Comparison of ENCODE assay signal across 14 mouse cellular contexts in the genomic region with DNA sequence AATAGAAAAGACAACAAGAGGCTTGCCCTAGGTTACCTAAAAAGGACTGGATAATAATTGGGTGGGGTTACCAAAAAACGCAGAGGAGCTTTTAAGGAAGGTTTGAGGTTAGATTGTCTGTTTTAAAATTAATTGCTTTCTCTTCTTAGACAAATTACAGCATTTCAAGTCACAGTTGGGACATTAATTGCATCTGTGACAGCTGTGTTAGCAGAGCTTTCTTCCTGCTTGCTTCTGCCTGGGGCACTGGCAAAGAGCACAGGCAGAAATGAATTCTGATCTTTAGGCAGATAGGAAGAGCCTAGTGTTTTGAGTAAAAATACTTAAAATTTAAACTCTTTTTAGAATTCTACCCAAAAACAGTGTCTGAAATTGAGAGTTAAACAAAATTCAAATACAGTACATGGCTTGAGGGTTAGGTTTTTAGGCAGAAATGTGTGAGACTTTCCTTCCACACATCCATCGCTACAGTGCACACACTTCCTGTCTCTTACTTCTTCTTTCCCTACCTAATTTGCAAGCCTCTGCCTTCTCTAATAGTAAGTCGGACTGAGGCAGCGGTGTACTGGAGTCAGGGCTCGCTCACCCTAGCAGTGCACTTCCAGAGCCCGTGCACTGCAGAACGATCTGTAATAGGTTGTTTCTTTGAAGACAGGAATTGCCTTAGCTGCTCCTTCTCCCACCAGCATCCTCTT. TPM values are rescaled to one million over a fixed set of nuclear protein-coding genes. Genes with fewer than 3 reads are reported as not detected.
A peak's percentile ranks its signal among the peaks of the same experiment; 100 is the strongest.
DNase-seq lines count a peak whose midpoint lies in the region; ATAC-seq lines count a peak whose summit lies in the region.
"Had no signal": no experiment of that assay in that cellular context is flagged by ENCODE, and none has a peak within 500 bp of the region (broad histone marks: within the 10 kb centered on the region; RNA-seq: fewer than 3 reads in every experiment).

No protein-coding gene starts in this region.

- H3K36me3 ChIP-seq in forebrain, embryonic 15.5 days: peaks cover 5% of the 10 kb centered on the region; the same call in 1 of the 2 replicates
- H3K36me3 ChIP-seq in forebrain, embryonic 10.5 days (replicated peaks): peaks cover 27% of the 10 kb centered on the region
- H3K36me3 ChIP-seq in midbrain, embryonic 14.5 days (ENCODE audit: control insufficient read depth, insufficient read depth, low read length): peaks cover 7% of the 10 kb centered on the region
- peaks cover 21% of the 10 kb centered on the region for H3K36me3 ChIP-seq in midbrain, embryonic 10.5 days
- peaks cover 7% of the 10 kb centered on the region for H3K36me3 ChIP-seq in embryonic facial prominence, embryonic 15.5 days

- ATAC-seq in forebrain, embryonic 15.5 days (replicated peaks): 0 out of 2 replicates have a peak, but pooled peaks have one; percentile 42
- ATAC-seq in midbrain, embryonic 14.5 days (ENCODE audit: low FRiP score, low TSS enrichment): no peak
- ATAC-seq in embryonic facial prominence, embryonic 15.5 days (ENCODE audit: insufficient number of reproducible peaks, low FRiP score, low TSS enrichment, low read depth): no peak
- no peak for ATAC-seq in inflammation-experienced regulatory T-cells, adult 6 months

- no peak overlapping the region for H3K9ac ChIP-seq in forebrain, embryonic 15.5 days (replicated peaks)
- H3K9ac ChIP-seq in midbrain, embryonic 14.5 days (replicated peaks; ENCODE audit: low read length): no peak overlapping the region
- no peak overlapping the region for H3K9ac ChIP-seq in embryonic facial prominence, embryonic 15.5 days
- H3K9ac ChIP-seq: limb, embryonic 15.5 days had no signal

- peak overlapping the region; percentile 67 for H3K27ac ChIP-seq in forebrain, embryonic 15.5 days (replicated peaks)
- no peak overlapping the region for H3K27ac ChIP-seq in forebrain, embryonic 10.5 days
- peak overlapping the region; percentile 52; the same call in 1 of the 2 replicates for H3K27ac ChIP-seq in midbrain, embryonic 14.5 days (replicated peaks; ENCODE audit: low read depth, low read length)
- no peak overlapping the region for H3K27ac ChIP-seq in midbrain, embryonic 10.5 days (replicated peaks)
- H3K27ac ChIP-seq in embryonic facial prominence, embryonic 15.5 days (replicated peaks): 0 out of 2 replicates have a peak overlapping the region, but pooled peaks have one; percentile 30
- H3K27ac ChIP-seq: limb, embryonic 15.5 days had no signal

- no peak overlapping the region for H3K4me2 ChIP-seq in forebrain, embryonic 15.5 days (replicated peaks)
- no peak overlapping the region for H3K4me2 ChIP-seq in midbrain, embryonic 14.5 days (ENCODE audit: low read length)
- no peak overlapping the region for H3K4me2 ChIP-seq in embryonic facial prominence, embryonic 15.5 days (replicated peaks)
- H3K4me2 ChIP-seq: heart, embryonic 11.5 days; limb, embryonic 15.5 days had no signal

- 54% methylated on average over 7 of the region's 7 CpGs for WGBS in forebrain, embryonic 15.5 days
- WGBS in forebrain, embryonic 10.5 days: 83% methylated on average over 7 of the region's 7 CpGs
- WGBS in midbrain, embryonic 14.5 days: 66% methylated on average over 7 of the region's 7 CpGs
- 79% methylated on average over 7 of the region's 7 CpGs for whole genome bisulfite sequencing in midbrain, embryonic 10.5 days
- 26% methylated on average over 7 of the region's 7 CpGs for WGBS in embryonic facial prominence, embryonic 15.5 days

- H3K9me3 ChIP-seq in forebrain, embryonic 15.5 days: no peaks in the 10 kb centered on the region
- no peaks in the 10 kb centered on the region for H3K9me3 ChIP-seq in forebrain, embryonic 10.5 days
- no peaks in the 10 kb centered on the region for H3K9me3 ChIP-seq in midbrain, embryonic 14.5 days (ENCODE audit: control insufficient read depth, low read length)
- no peaks in the 10 kb centered on the region for H3K9me3 ChIP-seq in midbrain, embryonic 10.5 days (replicated peaks)
- H3K9me3 ChIP-seq in embryonic facial prominence, embryonic 15.5 days (replicated peaks): no peaks in the 10 kb centered on the region
- H3K9me3 ChIP-seq: limb, embryonic 15.5 days had no signal

- no peak overlapping the region for H3K4me3 ChIP-seq in forebrain, embryonic 15.5 days
- H3K4me3 ChIP-seq in forebrain, embryonic 10.5 days: no peak overlapping the region
- no peak overlapping the region for H3K4me3 ChIP-seq in midbrain, embryonic 14.5 days (replicated peaks; ENCODE audit: low read depth, low read length)
- no peak overlapping the region for H3K4me3 ChIP-seq in midbrain, embryonic 10.5 days
- H3K4me3 ChIP-seq in embryonic facial prominence, embryonic 15.5 days (replicated peaks): no peak overlapping the region
- H3K4me3 ChIP-seq: limb, embryonic 15.5 days had no signal

- DNase-seq in forebrain, embryonic 10.5 days (ENCODE audit: extremely low spot score, low spot score): no peak
- DNase-seq in midbrain, embryonic 14.5 days: peak; percentile 19
- DNase-seq in midbrain, embryonic 10.5 days (ENCODE audit: low spot score): no peak
- peak; percentile 19 for DNase-seq in naive thymus-derived CD4-positive, alpha-beta T cell, adult 2 months (ENCODE audit: low read depth)
- no peak for DNase-seq in adrenal gland, adult (ENCODE audit: inconsistent age in 2 of 2, low spot score in 1 of 2)
- DNase-seq: adrenal gland, postnatal 36 days; kidney, adult 11 months; lung, postnatal 4 days; thymus, postnatal 14 days had no signal

- peaks cover 58% of the 10 kb centered on the region for H3K4me1 ChIP-seq in forebrain, embryonic 15.5 days
- peaks cover 50% of the 10 kb centered on the region for H3K4me1 ChIP-seq in forebrain, embryonic 10.5 days
- peaks cover 18% of the 10 kb centered on the region; the same call in 1 of the 2 replicates for H3K4me1 ChIP-seq in midbrain, embryonic 14.5 days (ENCODE audit: control insufficient read depth, insufficient read depth, low read length)
- peaks cover 31% of the 10 kb centered on the region for H3K4me1 ChIP-seq in midbrain, embryonic 10.5 days
- H3K4me1 ChIP-seq in embryonic facial prominence, embryonic 15.5 days: peaks cover 57% of the 10 kb centered on the region

- no peaks in the 10 kb centered on the region for H3K27me3 ChIP-seq in forebrain, embryonic 15.5 days
- H3K27me3 ChIP-seq in forebrain, embryonic 10.5 days (ENCODE audit: poor library complexity, severe bottlenecking): peaks cover 8% of the 10 kb centered on the region
- no peaks in the 10 kb centered on the region for H3K27me3 ChIP-seq in midbrain, embryonic 14.5 days (ENCODE audit: control insufficient read depth, insufficient read depth, low read length)
- no peaks in the 10 kb centered on the region for H3K27me3 ChIP-seq in midbrain, embryonic 10.5 days (ENCODE audit: low read depth, poor library complexity, severe bottlenecking)
- H3K27me3 ChIP-seq in embryonic facial prominence, embryonic 15.5 days: no peaks in the 10 kb centered on the region
- H3K27me3 ChIP-seq: limb, embryonic 15.5 days had no signal

RNA-seq across cellular contexts. Expression of a gene that starts 11.5 kb away (rescaled TPM):
- 13.3 and 13.8 TPM in 2 replicates for polyA plus RNA-seq in forebrain, embryonic 15.5 days (2015; fragmentation: Nextera tagmentation; extraction: Ambion mirVana)
- 13.1 and 13.5 TPM in 2 replicates for polyA plus RNA-seq in forebrain, embryonic 10.5 days (2016; fragmentation: Nextera tagmentation; extraction: Ambion mirVana)
- polyA plus RNA-seq in midbrain, embryonic 14.5 days (2014; fragmentation: Nextera tagmentation; extraction: Ambion mirVana): 14.0 and 16.0 TPM in 2 replicates
- polyA plus RNA-seq in midbrain, embryonic 10.5 days (2016; fragmentation: Nextera tagmentation; extraction: Ambion mirVana): 12.0 and 12.2 TPM in 2 replicates
- polyA plus RNA-seq in embryonic facial prominence, embryonic 15.5 days (2015; fragmentation: Nextera tagmentation; extraction: Ambion mirVana): 16.1 and 18.0 TPM in 2 replicates
- polyA plus RNA-seq in inflammation-experienced regulatory T-cells, adult 6 months (2017; shearing (Covaris generic)): 10 to 100 TPM in 2 of 3 experiments, 1 to 10 TPM in 1; 8.9 to 54.6 (median 10.3) TPM

RNA-seq across cellular contexts. Expression of a gene that starts 41.4 kb away (rescaled TPM):
- 77.9 and 81.0 TPM in 2 replicates for polyA plus RNA-seq in forebrain, embryonic 15.5 days (2015; fragmentation: Nextera tagmentation; extraction: Ambion mirVana)
- 81.4 and 84.2 TPM in 2 replicates for polyA plus RNA-seq in forebrain, embryonic 10.5 days (2016; fragmentation: Nextera tagmentation; extraction: Ambion mirVana)
- 78.3 and 79.9 TPM in 2 replicates for polyA plus RNA-seq in midbrain, embryonic 14.5 days (2014; fragmentation: Nextera tagmentation; extraction: Ambion mirVana)
- 86.7 and 96.9 TPM in 2 replicates for polyA plus RNA-seq in midbrain, embryonic 10.5 days (2016; fragmentation: Nextera tagmentation; extraction: Ambion mirVana)
- polyA plus RNA-seq in embryonic facial prominence, embryonic 15.5 days (2015; fragmentation: Nextera tagmentation; extraction: Ambion mirVana): 133 and 142 TPM in 2 replicates
- 100 to 1,000 TPM; 180 to 191 (median 182) TPM for polyA plus RNA-seq in inflammation-experienced regulatory T-cells, adult 6 months (2017; shearing (Covaris generic))

Comparison
In these comparisons a context has a peak if more than half of its experiments do, and no peak if none do; other contexts are left out.
1. H3K27ac ChIP-seq: peak in forebrain, embryonic 15.5 days (single experiment), midbrain, embryonic 14.5 days (single experiment) and embryonic facial prominence, embryonic 15.5 days (single experiment); none in forebrain, embryonic 10.5 days (single experiment) and midbrain, embryonic 10.5 days (single experiment).
2. DNase-seq: peak in midbrain, embryonic 14.5 days (single experiment) and naive thymus-derived CD4-positive, alpha-beta T cell, adult 2 months (single experiment); none in forebrain, embryonic 10.5 days (single experiment), midbrain, embryonic 10.5 days (single experiment) and adrenal gland, adult (0 of 2).